In genomic region chr15:79747998-79748397, GRCm38 (mm10) we compare ENCODE assay signal across 8 mouse cellular contexts. TPM values are rescaled to one million over a fixed set of nuclear protein-coding genes. Genes with fewer than 3 reads are reported as not detected.
DNase-seq lines count a peak whose midpoint lies in the region; ATAC-seq lines count a peak whose summit lies in the region.

No protein-coding gene starts in this region.

- H3K27me3 ChIP-seq in heart, embryonic 15.5 days = no peaks in the 10 kb centered on the region
- no peaks in the 10 kb centered on the region for H3K27me3 ChIP-seq in liver, embryonic 13.5 days

- no peak overlapping the region for H3K4me2 ChIP-seq in heart, embryonic 15.5 days
- H3K4me2 ChIP-seq in liver, embryonic 13.5 days = no peak overlapping the region

- no peak overlapping the region for H3K27ac ChIP-seq in heart, embryonic 15.5 days
- H3K27ac ChIP-seq in liver, embryonic 13.5 days = no peak overlapping the region

- peaks cover 5% of the 10 kb centered on the region for H3K4me1 ChIP-seq in heart, embryonic 15.5 days (replicated peaks)
- H3K4me1 ChIP-seq in liver, embryonic 13.5 days (replicated peaks) = peaks cover 8% of the 10 kb centered on the region

- 58% methylated on average over 11 of the region's 11 CpGs for WGBS in heart, embryonic 15.5 days
- WGBS in liver, embryonic 13.5 days (ENCODE audit: insufficient replicate concordance) = 58% methylated on average over 11 of the region's 11 CpGs

- 0 out of 2 replicates have a peak, but pooled peaks have one; percentile 7 for ATAC-seq in heart, embryonic 15.5 days (replicated peaks; ENCODE audit: insufficient number of reproducible peaks, insufficient read depth, low FRiP score, low read depth)
- no peak for ATAC-seq in liver, embryonic 13.5 days (ENCODE audit: low read depth)

- no peak overlapping the region for H3K4me3 ChIP-seq in heart, embryonic 15.5 days
- H3K4me3 ChIP-seq in liver, embryonic 13.5 days (replicated peaks) = no peak overlapping the region

- H3K9me3 ChIP-seq in heart, embryonic 15.5 days (replicated peaks) = no peaks in the 10 kb centered on the region
- H3K9me3 ChIP-seq in liver, embryonic 13.5 days (replicated peaks) = no peaks in the 10 kb centered on the region

- no peaks in the 10 kb centered on the region for H3K36me3 ChIP-seq in heart, embryonic 15.5 days
- H3K36me3 ChIP-seq in liver, embryonic 13.5 days = no peaks in the 10 kb centered on the region

- H3K9ac ChIP-seq in heart, embryonic 15.5 days = no peak overlapping the region
- no peak overlapping the region for H3K9ac ChIP-seq in liver, embryonic 13.5 days

- intact Hi-C loops in heart, postnatal 25 days (cut with DNase I) = no loop called here

- DNase-seq in heart, adult 8-10 months (ENCODE audit: low spot score) = no peak
- DNase-seq in A20 (ENCODE audit: low read depth, low spot score) = peak; percentile 82
- peak; percentile 37 for DNase-seq in c-Kit-positive CD71-positive TER-119-positive erythroid progenitor cells, embryonic 14.5 days (ENCODE audit: low spot score)
- DNase-seq in liver, embryonic 13.5 days = peak; percentile 34
- peak; percentile 22 to 50 for DNase-seq in thymus, postnatal 10 days (ENCODE audit: low spot score in 2 of 2)
- no peak for DNase-seq in right cerebral cortex, postnatal 25 days
- no peak for DNase-seq in heart, postnatal 25 days (ENCODE audit: low spot score)

RNA-seq across cellular contexts. Expression of gene Sun2, which starts 5.7 kb away (rescaled TPM):
- 4.7 and 6.2 TPM in 2 replicates for polyA plus RNA-seq in heart, embryonic 15.5 days (2015; fragmentation: Nextera tagmentation; extraction: Ambion mirVana)
- total RNA-seq in heart, adult 8-10 months (2022) = 10 to 100 TPM; 83.8 to 98.3 (median 94.7) TPM
- polyA plus RNA-seq in liver, embryonic 13.5 days (2015; fragmentation: Nextera tagmentation; extraction: Ambion mirVana) = 1.3 and 1.5 TPM in 2 replicates
- 10 to 100 TPM; 79.3 to 80.7 TPM for total RNA-seq in heart, postnatal 25 days (2021)

RNA-seq across cellular contexts. Expression of gene Dnal4, which starts 29.7 kb away (rescaled TPM):
- 37.2 and 46.0 TPM in 2 replicates for polyA plus RNA-seq in heart, embryonic 15.5 days (2015; fragmentation: Nextera tagmentation; extraction: Ambion mirVana)
- 10 to 100 TPM; 21.0 to 25.3 (median 21.7) TPM for total RNA-seq in heart, adult 8-10 months (2022)
- 9.1 and 10.5 TPM in 2 replicates for polyA plus RNA-seq in liver, embryonic 13.5 days (2015; fragmentation: Nextera tagmentation; extraction: Ambion mirVana)
- total RNA-seq in heart, postnatal 25 days (2021) = 10 to 100 TPM; 20.5 to 22.9 TPM

RNA-seq across cellular contexts. Expression of gene Nptxr, which starts 56.6 kb away (rescaled TPM):
- 1.8 and 3.6 TPM in 2 replicates for polyA plus RNA-seq in heart, embryonic 15.5 days (2015; fragmentation: Nextera tagmentation; extraction: Ambion mirVana)
- 1 to 10 TPM; 1.3 to 2.0 (median 1.8) TPM for total RNA-seq in heart, adult 8-10 months (2022)
- 0.12 and 0.13 TPM in 2 replicates for polyA plus RNA-seq in liver, embryonic 13.5 days (2015; fragmentation: Nextera tagmentation; extraction: Ambion mirVana)
- total RNA-seq in heart, postnatal 25 days (2021) = 1 to 10 TPM; 1.5 to 1.8 TPM

RNA-seq across cellular contexts. Expression of gene Gtpbp1, which starts 57.4 kb away (rescaled TPM):
- polyA plus RNA-seq in heart, embryonic 15.5 days (2015; fragmentation: Nextera tagmentation; extraction: Ambion mirVana) = 23.7 and 30.0 TPM in 2 replicates
- 10 to 100 TPM; 24.8 to 31.0 (median 29.0) TPM for total RNA-seq in heart, adult 8-10 months (2022)
- 32.6 and 36.9 TPM in 2 replicates for polyA plus RNA-seq in liver, embryonic 13.5 days (2015; fragmentation: Nextera tagmentation; extraction: Ambion mirVana)
- total RNA-seq in heart, postnatal 25 days (2021) = 10 to 100 TPM; 27.2 to 31.8 TPM

Comparison
In these comparisons a context has a peak if more than half of its experiments do, and no peak if none do; other contexts are left out.
1. DNase-seq: peak in A20 (single experiment), c-Kit-positive CD71-positive TER-119-positive erythroid progenitor cells, embryonic 14.5 days (single experiment), liver, embryonic 13.5 days (single experiment) and thymus, postnatal 10 days (2 of 2); none in heart, adult 8-10 months (single experiment), right cerebral cortex, postnatal 25 days (single experiment) and heart, postnatal 25 days (single experiment).